ENCODE assay signal across 10 mouse cellular contexts in genomic region chr11:76285431-76286075, GRCm38 (mm10). TPM values are rescaled to one million over a fixed set of nuclear protein-coding genes. Genes with fewer than 3 reads are reported as not detected.
DNase-seq lines count a peak whose midpoint lies in the region; ATAC-seq and TF ChIP-seq lines count a peak whose summit lies in the region.
"Had no signal": no experiment of that assay in that cellular context is flagged by ENCODE, and none has a peak within 500 bp of the region (broad histone marks: within the 10 kb centered on the region; RNA-seq: fewer than 3 reads in every experiment).

No protein-coding gene starts in this region.

- DNase-seq in adrenal gland, adult 2 months, result peak; percentile 77
- DNase-seq in adrenal gland, postnatal 4 days (ENCODE audit: low spot score in 2 of 2), result no peak
- peak; percentile 15 for DNase-seq in right cerebral cortex, postnatal 25 days
- no peak for DNase-seq in right cerebral cortex, adult 2 months (ENCODE audit: low spot score in 2 of 2)
- peak; percentile 72 for DNase-seq in kidney, adult 18-20 months
- DNase-seq in stomach, postnatal 0 days (ENCODE audit: low spot score), result peak; percentile 45
- no peak for DNase-seq in thymus, postnatal 25 days
- DNase-seq in ovary, postnatal 14 days (ENCODE audit: low spot score), result no peak

- no peaks in the 10 kb centered on the region for H3K27me3 ChIP-seq in stomach, postnatal 0 days (ENCODE audit: control insufficient read depth, insufficient read depth, low read length)
- H3K27me3 ChIP-seq: neural tube, embryonic 15.5 days had no signal

- H3K36me3 ChIP-seq in stomach, postnatal 0 days (ENCODE audit: control insufficient read depth, insufficient read depth, low read length), result no peaks in the 10 kb centered on the region
- H3K36me3 ChIP-seq: neural tube, embryonic 15.5 days had no signal

- 0 out of 2 replicates have a peak overlapping the region, but pooled peaks have one; percentile 18 for H3K27ac ChIP-seq in stomach, postnatal 0 days (replicated peaks)
- H3K27ac ChIP-seq: liver, embryonic 14.5 days; neural tube, embryonic 15.5 days had no signal

- TF ChIP-seq EP300 in stomach, postnatal 0 days (optimal IDR thresholded peaks at IDR 0.05), result no peak

- H3K9ac ChIP-seq in stomach, postnatal 0 days (ENCODE audit: low read length), result no peak overlapping the region
- H3K9ac ChIP-seq: liver, embryonic 14.5 days; neural tube, embryonic 15.5 days had no signal

- WGBS in stomach, postnatal 0 days, result 35% methylated on average over 7 of the region's 7 CpGs

- no peak for TF ChIP-seq CTCF in stomach, postnatal 0 days (IDR thresholded peaks at IDR 0.05; ENCODE audit: low read depth)

- peaks cover 3% of the 10 kb centered on the region; the same call in 1 of the 2 replicates for H3K4me1 ChIP-seq in stomach, postnatal 0 days (replicated peaks; ENCODE audit: control insufficient read depth, insufficient read depth)

- no peak overlapping the region for H3K4me2 ChIP-seq in stomach, postnatal 0 days (replicated peaks; ENCODE audit: low read depth)
- H3K4me2 ChIP-seq: neural tube, embryonic 15.5 days had no signal

- ATAC-seq in stomach, postnatal 0 days (ENCODE audit: low FRiP score, low TSS enrichment), result no peak

- H3K4me3 ChIP-seq in stomach, postnatal 0 days (ENCODE audit: low read depth, low read length), result no peak overlapping the region
- H3K4me3 ChIP-seq: neural tube, embryonic 15.5 days had no signal

- H3K9me3 ChIP-seq in stomach, postnatal 0 days (ENCODE audit: control insufficient read depth, low read length), result no peaks in the 10 kb centered on the region
- H3K9me3 ChIP-seq: neural tube, embryonic 15.5 days had no signal

RNA-seq across cellular contexts. Expression of gene Glod4, which starts 42.0 kb away (rescaled TPM):
- total RNA-seq in adrenal gland, adult 2 months (2021), result 10 to 100 TPM; 76.3 to 86.1 TPM
- 1.7 TPM in 2 replicates for polyA plus RNA-seq in adrenal gland, adult 2 months (2012; rRNA removed)
- total RNA-seq in adrenal gland, postnatal 4 days (2021), result 100 to 1,000 TPM in 1 of 2 experiments, 10 to 100 TPM in 1; 85.6 to 109 TPM
- 92.9 and 99.9 TPM in 2 replicates for polyA plus RNA-seq in stomach, postnatal 0 days (2015; fragmentation: Nextera tagmentation; extraction: Ambion mirVana)

RNA-seq across cellular contexts. Expression of gene Mrm3, which starts 42.0 kb away (rescaled TPM):
- 10 to 100 TPM; 18.1 to 21.3 TPM for total RNA-seq in adrenal gland, adult 2 months (2021)
- 10.4 and 13.0 TPM in 2 replicates for polyA plus RNA-seq in adrenal gland, adult 2 months (2012; rRNA removed)
- 10 to 100 TPM; 21.3 to 22.1 TPM for total RNA-seq in adrenal gland, postnatal 4 days (2021)
- 13.4 and 14.7 TPM in 2 replicates for polyA plus RNA-seq in stomach, postnatal 0 days (2015; fragmentation: Nextera tagmentation; extraction: Ambion mirVana)

Comparison
In these comparisons a context has a peak if more than half of its experiments do, and no peak if none do; other contexts are left out.
1. DNase-seq: peak in adrenal gland, adult 2 months (single experiment), right cerebral cortex, postnatal 25 days (single experiment), kidney, adult 18-20 months (single experiment) and stomach, postnatal 0 days (single experiment); none in adrenal gland, postnatal 4 days (0 of 2), right cerebral cortex, adult 2 months (0 of 2), thymus, postnatal 25 days (single experiment) and ovary, postnatal 14 days (single experiment).